Mouse (Mus musculus) midbrain, postnatal 0 days (tissue): Measurements from ENCODE around the gene Rc3h2. TPM values are rescaled to one million over a fixed set of nuclear protein-coding genes. Genes with fewer than 3 reads are reported as not detected.
A peak's percentile ranks its signal among the peaks of the same experiment; 100 is the strongest.

Experiments used
- ATAC-seq: fragments of 200-750 bp; cut with Nextera tagmentation; 2 replicates; pipeline ENCODE4 v1.8.0; 2017; ENCODE audit warnings: moderate number of reproducible peaks, mild to moderate bottlenecking, moderate TSS enrichment, moderate library complexity; ENCODE audit not compliant: low FRiP score
- DNase-seq: peaks from one replicate; pipeline ENCODE4 v3.0.0-alpha.2; 2015; ENCODE audit warnings: low spot score
- H3K27ac ChIP-seq: fragments of 300-500 bp; sonication (generic); 2 replicates; pipeline ENCODE4 v1.5.1; 2014; ENCODE audit warnings: low read depth, mild to moderate bottlenecking, low read length, mixed read lengths
- H3K27me3 ChIP-seq: fragments of 300-500 bp; sonication (generic); 2 replicates; pipeline ENCODE4 v1.6.1; 2014; ENCODE audit warnings: low read length, control low read depth, mixed read lengths; ENCODE audit not compliant: insufficient read depth
- H3K36me3 ChIP-seq: fragments of 300-500 bp; sonication (generic); 2 replicates; pipeline ENCODE4 v1.6.1; 2014; ENCODE audit warnings: low read length, control low read depth, mixed read lengths; ENCODE audit not compliant: insufficient read depth
- H3K4me1 ChIP-seq: fragments of 300-500 bp; sonication (generic); 2 replicates; pipeline ENCODE4 v1.6.1; 2014; ENCODE audit warnings: mild to moderate bottlenecking, control low read depth, antibody characterized with exemption, low read length, mixed read lengths; ENCODE audit not compliant: insufficient read depth
- H3K4me2 ChIP-seq: fragments of 300-500 bp; sonication (generic); 2 replicates; pipeline ENCODE4 v1.6.1; 2014; ENCODE audit warnings: low read depth, mild to moderate bottlenecking, low read length, mixed read lengths; ENCODE audit not compliant: poor library complexity, severe bottlenecking
- H3K4me3 ChIP-seq: fragments of 300-500 bp; sonication (generic); 2 replicates; pipeline ENCODE4 v1.5.1; 2014; ENCODE audit warnings: low read depth, mild to moderate bottlenecking, low read length, moderate library complexity
- H3K9ac ChIP-seq: fragments of 300-500 bp; sonication (generic); replicated peaks from 2 replicates; pipeline ENCODE4 v1.6.1; 2014; ENCODE audit warnings: mild to moderate bottlenecking, low read length, moderate library complexity, mixed read lengths; ENCODE audit not compliant: poor library complexity, severe bottlenecking
- H3K9me3 ChIP-seq: fragments of 300-500 bp; sonication (generic); 2 replicates; pipeline ENCODE4 v1.6.1; 2016; ENCODE audit warnings: low read length, control low read depth
- CTCF ChIP-seq: IDR thresholded peaks from 2 replicates; pipeline ENCODE4 v1.5.1; 2016; ENCODE audit warnings: antibody characterized with exemption, mild to moderate bottlenecking
- WGBS: fragments of 180-500 bp; shearing (Covaris S2); extraction: QIAGEN DNeasy Blood & Tissue Kit; methylation state at CpG from one replicate; pipeline ENCODE4 v1.1.7; 2014; 5-methylcytosine and 5-hydroxymethylcytosine counted together
- polyA plus RNA-seq: library from polyadenylated mRNA; unstranded; fragments of >200 nt; fragmentation: Nextera tagmentation; extraction: Ambion mirVana; gene quantifications from 2 replicates; pipeline ENCODE4 v1.2.1, GENCODE M21; 2015
- total RNA-seq: library from RNA; depleted of rRNA; stranded (reverse); fragments of >200 nt; gene quantifications from 2 replicates; pipeline ENCODE4 v1.2.3, GENCODE M21; 2014

Rc3h2 gene
- total and polyA plus RNA-seq, 2 experiments from 2014 or later: 13.3 to 56.2 TPM

DNA sequence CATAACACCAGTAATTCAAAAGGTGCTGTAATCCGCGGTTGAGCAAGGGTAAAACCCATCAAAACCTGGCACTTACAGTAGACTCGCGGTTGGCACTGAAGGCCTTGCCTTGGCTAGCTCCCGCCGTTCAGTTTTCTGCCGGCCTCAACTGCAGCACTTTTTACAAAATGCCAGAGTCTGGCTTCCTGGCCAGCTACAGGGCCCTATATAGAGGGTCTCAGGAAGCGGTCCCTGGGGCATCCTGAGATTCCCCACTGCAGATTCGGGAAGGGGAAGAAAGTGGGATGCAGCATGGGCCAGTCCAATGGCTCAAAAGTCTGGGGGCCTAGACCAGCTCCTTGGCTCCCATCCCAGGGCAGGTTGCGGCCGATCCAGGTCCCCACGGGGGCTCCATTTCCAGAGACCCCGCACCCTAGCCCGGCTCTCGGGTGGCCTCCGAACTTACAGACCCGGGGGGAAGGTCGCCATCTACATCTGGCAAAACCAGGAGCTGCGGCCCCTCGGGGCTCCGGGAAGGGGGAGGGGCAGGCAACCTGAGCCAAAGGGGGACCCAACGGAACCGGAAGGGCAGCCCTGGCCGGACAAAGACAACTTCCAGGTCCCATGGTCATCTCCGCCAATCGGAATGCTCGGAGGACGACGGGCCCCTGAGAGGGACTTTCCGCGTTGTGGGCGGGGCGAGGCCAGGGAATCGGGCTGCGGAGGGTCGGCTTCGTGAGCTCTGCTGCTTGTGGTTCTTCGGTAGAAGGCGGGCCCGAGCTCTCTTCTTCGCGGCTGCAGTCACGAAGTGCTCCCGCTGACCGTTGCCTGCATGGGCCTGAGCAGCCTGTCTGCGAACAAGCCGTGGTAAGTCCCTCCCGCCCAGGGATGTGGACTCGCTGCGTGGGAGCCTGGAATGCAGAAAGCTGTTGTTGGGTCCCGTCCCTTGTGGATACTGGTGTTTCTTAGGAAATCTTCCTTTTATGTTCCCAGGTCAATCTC, 20.2 kb upstream of the Rc3h2 start, which contains the start of the genes Zbtb26, Zbtb6 and Rabgap1:
Zbtb26 (minus strand) TSS at position 525 of the 981 bp plus-strand sequence.
Zbtb6 (minus strand) TSS at position 561 of the 981 bp plus-strand sequence.
Rabgap1 (plus strand) TSS at position 669 of the 981 bp plus-strand sequence.
- peak within 1 kb of the TSS; percentile 59 for H3K4me2 ChIP-seq
- H3K27ac ChIP-seq: peak within 1 kb of the TSS; percentile 90
- DNase-seq: peak; percentile 97
- no peak for TF ChIP-seq CTCF
- peak within 1 kb of the TSS; percentile 84 for H3K4me3 ChIP-seq
- peak; percentile 99 for ATAC-seq
- H3K4me1 ChIP-seq: peaks cover 9% of the 10 kb centered on the region; the same call in 1 of the 2 replicates
- H3K9me3 ChIP-seq: no peaks in the 10 kb centered on the region
- 2% methylated on average over 51 of the region's 51 CpGs for WGBS
- no peaks in the 10 kb centered on the region for H3K36me3 ChIP-seq
- H3K9ac ChIP-seq: peak within 1 kb of the TSS; percentile 94
- H3K27me3 ChIP-seq: no peaks in the 10 kb centered on the region

DNA sequence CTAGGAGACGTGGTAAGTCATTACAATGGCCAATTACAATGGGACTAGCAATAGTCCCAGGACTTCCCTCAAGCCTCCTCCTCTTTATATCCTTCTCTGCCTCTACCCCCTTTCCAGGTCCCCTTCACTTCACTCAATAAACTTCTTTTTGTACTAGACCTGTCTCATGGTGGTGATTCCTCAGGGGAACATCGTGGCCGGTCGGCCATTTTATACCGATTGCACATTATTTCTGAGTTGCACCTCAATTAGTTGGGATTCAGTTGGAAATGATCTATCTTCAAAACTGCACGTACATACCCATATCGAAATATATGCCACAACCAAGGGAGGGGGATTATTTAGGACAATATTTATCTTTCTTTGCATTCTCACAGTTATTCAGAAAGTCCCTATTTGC, 8.9 kb upstream of the Rc3h2 start:
- Histone ChIP-seq H3K4me3 (peak overlapping the region; percentile 69), H3K27me3 (no peaks in the 10 kb centered on the region), H3K27ac (peak overlapping the region; percentile 99), H3K4me2 (peak overlapping the region; percentile 86), H3K4me1 (0 out of 2 replicates have a peak, but pooled peaks cover 5% of the 10 kb centered on the region), H3K36me3 (peaks cover 6% of the 10 kb centered on the region; the same call in 1 of the 2 replicates), H3K9ac (peak overlapping the region; percentile 86), H3K9me3 (no peaks in the 10 kb centered on the region)
- no peak for TF ChIP-seq CTCF
- ATAC-seq: peak; percentile 24
- DNase-seq: peak; percentile 45
- 19% methylated on average over 7 of the region's 7 CpGs for WGBS

DNA sequence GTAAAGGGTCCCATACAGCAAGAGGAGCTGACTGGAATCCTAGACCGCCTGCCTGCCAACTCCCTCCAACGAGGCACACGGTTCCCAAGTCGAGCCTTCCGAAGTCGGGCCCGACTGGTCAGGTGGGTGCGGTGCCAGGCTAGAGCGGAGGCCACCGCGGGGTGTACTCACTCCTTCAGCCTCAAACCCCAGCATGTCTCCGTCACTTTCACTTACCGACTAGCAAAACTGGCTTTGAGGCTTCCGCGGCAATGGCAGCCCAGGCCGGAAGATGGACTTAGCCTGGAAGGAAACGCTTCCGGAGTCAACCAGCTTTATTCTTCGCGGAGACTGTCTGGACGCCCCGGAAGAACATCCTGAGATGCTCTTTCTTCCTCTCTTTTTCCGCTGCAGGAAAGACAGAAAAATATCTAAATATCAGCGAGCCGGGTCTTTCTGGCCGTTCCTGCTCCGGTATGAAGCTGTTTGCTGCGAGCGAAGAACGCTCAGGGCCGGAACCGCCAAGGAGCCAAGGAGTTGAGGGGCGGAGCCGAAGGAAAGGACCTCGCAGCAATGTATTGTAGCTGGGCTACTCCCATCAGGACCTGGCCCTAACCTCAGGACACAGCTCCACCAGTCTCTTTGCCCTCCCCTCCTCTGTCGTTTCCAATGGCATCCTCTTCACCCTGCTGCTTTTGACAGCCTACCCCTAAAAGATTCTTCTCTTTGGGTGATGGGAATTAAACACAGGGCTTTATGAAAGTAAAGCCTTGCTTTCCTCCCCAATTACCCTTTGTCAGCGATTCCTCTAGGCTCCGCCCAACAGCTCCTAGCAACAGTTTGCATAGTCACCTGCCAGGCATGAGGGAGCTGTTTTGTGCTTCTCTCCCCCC, 8.1 kb upstream of the Rc3h2 start:
- peak; percentile 97 for DNase-seq
- peak; percentile 95 for ATAC-seq
- Histone ChIP-seq H3K4me2 (peak overlapping the region; percentile 86), H3K9me3 (no peaks in the 10 kb centered on the region), H3K4me1 (0 out of 2 replicates have a peak, but pooled peaks cover 5% of the 10 kb centered on the region), H3K4me3 (peak overlapping the region; percentile 69), H3K27me3 (no peaks in the 10 kb centered on the region), H3K27ac (peak overlapping the region; percentile 99), H3K9ac (peak overlapping the region; percentile 86), H3K36me3 (peaks cover 6% of the 10 kb centered on the region; the same call in 1 of the 2 replicates)
- WGBS: 1% methylated on average over 38 of the region's 38 CpGs
- TF ChIP-seq CTCF: no peak; the same call in 1 of the 2 replicates

DNA sequence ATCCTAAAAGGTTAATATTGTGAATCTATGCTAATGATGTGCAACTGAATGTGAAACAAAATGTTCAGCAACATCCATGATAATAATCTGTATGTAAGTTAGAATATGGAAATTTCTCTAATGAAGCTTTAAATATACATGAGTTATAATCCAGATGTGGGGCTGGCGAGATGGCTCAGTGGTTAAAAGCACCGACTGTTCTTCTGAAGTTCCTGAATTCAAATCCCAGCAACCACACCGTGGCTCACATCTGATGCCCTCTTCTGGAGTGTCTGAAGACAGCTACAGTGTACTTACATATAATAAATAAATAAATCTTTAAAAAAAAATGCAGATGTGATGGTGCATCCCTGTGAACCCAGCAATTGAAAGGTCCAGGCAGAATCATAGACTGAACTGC, 968 bp upstream of the Rc3h2 start:
- no peak for DNase-seq
- ATAC-seq: no peak

DNA sequence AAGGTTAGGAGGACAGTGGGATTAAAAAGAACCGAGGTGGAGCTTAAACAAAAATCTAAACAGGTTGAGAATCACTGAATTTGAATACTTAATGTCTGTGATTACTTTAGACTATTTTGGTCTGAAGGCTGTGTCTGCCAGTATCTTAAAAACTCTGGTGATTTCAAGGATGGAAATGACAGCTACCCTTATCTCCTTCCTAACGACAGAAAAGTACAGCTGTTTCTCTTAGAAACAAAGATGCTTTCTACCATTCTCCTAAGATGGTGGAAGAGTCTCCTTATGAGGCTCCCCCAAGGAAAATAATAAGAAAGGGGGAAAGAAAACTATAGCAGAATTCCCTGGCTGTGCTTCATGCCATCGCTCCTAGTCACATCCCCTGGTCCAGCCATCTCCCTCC, 800 bp downstream of the Rc3h2 start:
- Histone ChIP-seq H3K9me3 (no peaks in the 10 kb centered on the region), H3K4me3 (peak overlapping the region; percentile 98), H3K9ac (peak overlapping the region; percentile 98), H3K4me1 (peaks cover 3% of the 10 kb centered on the region; the same call in 1 of the 2 replicates), H3K36me3 (no peaks in the 10 kb centered on the region), H3K4me2 (peak overlapping the region; percentile 65), H3K27ac (peak overlapping the region; percentile 96), H3K27me3 (no peaks in the 10 kb centered on the region)
- TF ChIP-seq CTCF: no peak
- DNase-seq (no peak), ATAC-seq (no peak)
- WGBS: 3% methylated on average over 3 of the region's 3 CpGs

More for the DNA sequence above, 968 bp upstream of the Rc3h2 start:
- TF ChIP-seq CTCF: no peak
- Histone ChIP-seq H3K27ac (no peak overlapping the region), H3K4me1 (peaks cover 3% of the 10 kb centered on the region; the same call in 1 of the 2 replicates), H3K4me3 (no peak overlapping the region), H3K27me3 (no peaks in the 10 kb centered on the region), H3K9me3 (no peaks in the 10 kb centered on the region), H3K4me2 (no peak overlapping the region), H3K9ac (no peak overlapping the region), H3K36me3 (peaks cover 3% of the 10 kb centered on the region; the same call in 1 of the 2 replicates)
- WGBS: 35% methylated on average over 3 of the region's 3 CpGs
